Mouse (Mus musculus) CD4-positive naive resting alpha-beta T cell, adult 76 days (primary cell): ENCODE measurements around the gene Ribc2. TPM values are rescaled to one million over a fixed set of nuclear protein-coding genes. Genes with fewer than 3 reads are reported as not detected.

Experiments used
- total RNA-seq: library from RNA; stranded (reverse); gene quantifications from one replicate; pipeline ENCODE4 v1.2.4, GENCODE M21; 2023

Ribc2 gene
- total RNA-seq, result not detected

GRCm38 (mm10) chr15:85131275-85132192 is at the start of gene Ribc2, which contains the start of gene Smc1b:
TSS of gene Ribc2 (plus strand) at chr15:85132078.
TSS of gene Smc1b (minus strand) at chr15:85131964.

Other genes starting within 250 kb of the Ribc2 start
- 0.38 TPM for gene Gm29666, start 212.0 kb upstream of the Ribc2 start, total RNA-seq
- 83.7 TPM for gene Nup50, start 208.7 kb upstream of the Ribc2 start, total RNA-seq
- gene 5031439G07Rik, start 143.5 kb upstream of the Ribc2 start, total RNA-seq, result 28.0 TPM
- gene Upk3a, start 114.9 kb upstream of the Ribc2 start, total RNA-seq, result not detected
- 152 TPM for gene Fam118a, start 103.1 kb upstream of the Ribc2 start, total RNA-seq
- not detected for gene Smc1b, start 114 bp upstream of the Ribc2 start, total RNA-seq
- gene Fbln1, start 73.9 kb downstream of the Ribc2 start, total RNA-seq, result 1.5 TPM
- 71.6 TPM for gene Atxn10, start 204.2 kb downstream of the Ribc2 start, total RNA-seq